Mouse (Mus musculus): Measurements from ENCODE around the gene Rpp21. TPM values are rescaled to one million over a fixed set of nuclear protein-coding genes. Genes with fewer than 3 reads are reported as not detected.

The Rpp21 gene
- polyA plus RNA-seq (2012), result 13.4 and 19.7 TPM in 2 replicates

DNA sequence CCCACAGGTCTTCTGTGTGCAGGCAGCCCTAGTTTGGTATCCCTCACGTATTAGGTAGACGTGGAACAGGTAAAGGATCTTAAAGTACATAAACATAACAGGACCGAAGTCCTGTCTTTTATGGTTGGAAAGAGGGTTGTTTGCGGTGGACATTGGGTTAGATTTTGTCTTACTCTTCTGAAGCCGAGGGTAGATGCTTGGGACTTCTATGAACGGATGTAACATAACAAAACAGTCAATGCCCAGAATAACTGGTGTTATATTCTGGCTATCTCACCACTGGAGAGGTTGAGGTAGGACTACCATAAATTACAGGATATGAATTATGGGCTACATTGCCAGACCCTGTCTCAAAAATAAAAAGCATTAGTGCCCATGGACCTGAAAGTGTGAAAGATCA, at the start of gene Rpp21:
Gene Rpp21, minus strand, starts transcription at position 101 of the 400 bp plus-strand sequence.
- no peaks in the 10 kb centered on the region for H3K9me3 ChIP-seq (ENCODE audit: control insufficient read depth, low read length)
- peaks cover 55% of the 10 kb centered on the region for H3K36me3 ChIP-seq (ENCODE audit: control insufficient read depth)
- H3K27me3 ChIP-seq (ENCODE audit: control insufficient read depth), result peaks cover 5% of the 10 kb centered on the region
- peaks cover 18% of the 10 kb centered on the region for H3K4me1 ChIP-seq (ENCODE audit: control insufficient read depth)
- no peak for TF ChIP-seq TAL1 (IDR thresholded peaks at IDR 0.05; ENCODE audit: low read length)
- no peak for TF ChIP-seq GATA1 (IDR thresholded peaks at IDR 0.05; ENCODE audit: low read length)
- peak within 1 kb of the TSS; percentile 67 for H3K4me3 ChIP-seq (replicated peaks)

DNA sequence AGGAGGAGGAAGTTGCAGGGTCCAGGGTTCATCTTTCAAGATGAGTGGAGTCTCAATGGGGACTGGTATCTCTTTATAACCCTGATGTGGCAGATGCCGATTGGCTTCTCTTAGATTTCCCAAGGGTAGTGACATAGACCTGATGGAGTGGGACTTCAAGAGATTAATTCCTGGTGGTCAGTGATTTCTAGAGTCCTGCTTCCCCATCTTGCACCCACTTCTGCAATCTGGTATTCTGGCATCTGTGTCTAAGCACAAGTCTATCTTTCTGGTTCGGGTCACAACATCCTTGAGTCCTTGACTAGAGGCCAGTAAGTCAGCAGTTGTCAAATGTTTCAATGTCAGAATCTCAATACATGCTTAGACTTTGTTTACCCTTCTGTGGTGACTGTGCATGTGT, 28.5 kb upstream of the Rpp21 start, which contains the start of gene H2-M10.2:
Gene H2-M10.2, minus strand, starts transcription at position 101 of the 400 bp plus-strand sequence.
- TF ChIP-seq TAL1 (IDR thresholded peaks at IDR 0.05; ENCODE audit: low read length), result no peak
- no peak for TF ChIP-seq GATA1 (IDR thresholded peaks at IDR 0.05; ENCODE audit: low read length)
- Histone ChIP-seq H3K4me3 (replicated peaks) (no peak within 1 kb of the TSS), H3K9me3 (ENCODE audit: control insufficient read depth, low read length) (no peaks in the 10 kb centered on the region)

DNA sequence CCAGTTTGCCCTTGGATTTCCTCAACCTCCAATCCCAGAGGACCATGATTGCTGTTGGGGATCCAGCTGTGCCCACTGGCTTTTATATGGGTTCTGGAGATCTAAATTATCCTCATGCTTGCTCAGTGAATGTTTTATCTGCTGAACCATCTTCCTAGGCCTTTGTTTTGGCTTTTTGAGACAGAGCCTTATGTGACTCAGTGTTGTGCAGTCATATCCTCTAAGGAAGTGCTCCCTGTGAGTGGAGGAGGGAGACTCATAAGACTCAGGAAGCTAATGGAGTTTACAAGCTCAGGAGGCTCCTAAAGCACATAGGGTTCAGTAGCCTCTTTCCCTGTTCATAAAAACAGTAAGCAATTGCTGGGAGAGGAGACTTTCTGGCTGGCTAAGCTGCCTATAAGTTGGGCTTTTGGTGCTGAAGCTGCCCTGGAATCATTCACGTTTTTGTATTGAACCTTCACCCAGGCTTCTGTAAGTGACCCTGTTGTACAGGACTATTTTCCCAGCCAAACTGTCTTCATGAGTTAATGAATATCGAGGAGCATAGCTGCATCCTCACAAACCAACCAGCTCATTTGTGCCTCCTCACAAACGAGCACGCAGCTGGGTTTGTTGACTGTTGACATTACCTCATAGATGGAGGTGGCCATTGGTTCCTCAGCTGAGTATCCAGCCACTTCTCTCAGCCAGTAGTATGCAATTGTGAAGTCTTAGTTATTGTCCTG, 23.8 kb upstream of the Rpp21 start:
- H3K4me3 ChIP-seq (replicated peaks), result no peak overlapping the region
- no peaks in the 10 kb centered on the region for H3K4me1 ChIP-seq (ENCODE audit: control insufficient read depth)
- TF ChIP-seq GATA1 (IDR thresholded peaks at IDR 0.05; ENCODE audit: low read length), result no peak
- TF ChIP-seq TAL1 (IDR thresholded peaks at IDR 0.05; ENCODE audit: low read length), result no peak
- H3K36me3 ChIP-seq (ENCODE audit: control insufficient read depth), result peaks cover 29% of the 10 kb centered on the region
- no peaks in the 10 kb centered on the region for H3K27me3 ChIP-seq (ENCODE audit: control insufficient read depth)
- H3K9me3 ChIP-seq (ENCODE audit: control insufficient read depth, low read length), result no peaks in the 10 kb centered on the region

More for the DNA sequence above, 28.5 kb upstream of the Rpp21 start, which contains the start of gene H2-M10.2:
- peaks cover under 1% of the 10 kb centered on the region; the same call in 1 of the 2 replicates for H3K36me3 ChIP-seq (ENCODE audit: control insufficient read depth)
- H3K27me3 ChIP-seq (ENCODE audit: control insufficient read depth), result no peaks in the 10 kb centered on the region
- no peaks in the 10 kb centered on the region for H3K4me1 ChIP-seq (ENCODE audit: control insufficient read depth)

DNA sequence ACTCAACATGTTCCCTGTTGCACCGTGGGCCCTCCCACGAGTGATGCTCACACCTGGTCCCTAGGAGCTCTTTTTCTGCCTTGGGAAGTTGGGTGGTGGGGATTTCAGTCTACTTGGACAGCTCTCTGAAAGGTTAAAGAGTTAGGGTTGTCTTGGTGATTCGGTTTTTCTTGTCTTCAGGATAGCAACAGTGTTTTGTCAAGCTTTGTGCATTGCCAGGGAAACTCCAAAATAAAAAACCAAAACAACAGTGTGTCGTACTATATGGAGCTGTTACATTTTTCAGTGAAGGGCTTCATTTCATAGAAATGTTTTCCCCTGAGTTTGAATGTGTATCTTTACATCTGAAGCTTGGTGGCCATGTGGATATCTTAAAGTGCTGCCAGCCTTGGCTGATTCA, 16.9 kb upstream of the Rpp21 start:
- H3K4me1 ChIP-seq (ENCODE audit: control insufficient read depth), result peaks cover 38% of the 10 kb centered on the region
- no peaks in the 10 kb centered on the region for H3K9me3 ChIP-seq (ENCODE audit: control insufficient read depth, low read length)
- H3K4me3 ChIP-seq (replicated peaks), result no peak overlapping the region
- H3K27me3 ChIP-seq (ENCODE audit: control insufficient read depth), result no peaks in the 10 kb centered on the region
- TF ChIP-seq TAL1 (IDR thresholded peaks at IDR 0.05; ENCODE audit: low read length) (no peak), GATA1 (IDR thresholded peaks at IDR 0.05; ENCODE audit: low read length) (no peak)
- H3K36me3 ChIP-seq (ENCODE audit: control insufficient read depth), result peaks cover 53% of the 10 kb centered on the region

DNA sequence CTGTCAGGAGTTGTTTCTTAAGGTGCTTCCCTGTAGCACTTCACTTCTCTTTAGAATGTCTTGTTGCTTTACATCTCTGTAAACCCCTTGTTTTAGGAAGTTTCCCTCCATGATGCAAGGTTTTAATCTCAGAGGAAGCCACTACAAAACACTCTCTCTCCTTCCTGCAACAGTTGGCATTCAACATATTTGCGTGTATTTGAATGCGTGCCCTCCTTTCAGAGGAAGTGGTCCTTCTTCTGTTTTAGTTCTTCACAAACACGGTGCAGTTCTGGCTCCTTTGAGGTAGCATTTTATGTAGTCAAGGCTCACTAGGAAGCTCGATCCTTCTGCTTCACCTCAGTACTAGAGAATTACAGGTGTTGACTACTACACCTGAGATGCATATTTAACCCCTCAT, 15.9 kb upstream of the Rpp21 start:
- no peak overlapping the region for H3K4me3 ChIP-seq (replicated peaks)
- peaks cover 51% of the 10 kb centered on the region for H3K36me3 ChIP-seq (ENCODE audit: control insufficient read depth)
- TF ChIP-seq TAL1 (IDR thresholded peaks at IDR 0.05; ENCODE audit: low read length) (no peak), GATA1 (IDR thresholded peaks at IDR 0.05; ENCODE audit: low read length) (no peak)
- H3K27me3 ChIP-seq (ENCODE audit: control insufficient read depth), result no peaks in the 10 kb centered on the region
- H3K9me3 ChIP-seq (ENCODE audit: control insufficient read depth, low read length), result no peaks in the 10 kb centered on the region
- peaks cover 40% of the 10 kb centered on the region for H3K4me1 ChIP-seq (ENCODE audit: control insufficient read depth)

DNA sequence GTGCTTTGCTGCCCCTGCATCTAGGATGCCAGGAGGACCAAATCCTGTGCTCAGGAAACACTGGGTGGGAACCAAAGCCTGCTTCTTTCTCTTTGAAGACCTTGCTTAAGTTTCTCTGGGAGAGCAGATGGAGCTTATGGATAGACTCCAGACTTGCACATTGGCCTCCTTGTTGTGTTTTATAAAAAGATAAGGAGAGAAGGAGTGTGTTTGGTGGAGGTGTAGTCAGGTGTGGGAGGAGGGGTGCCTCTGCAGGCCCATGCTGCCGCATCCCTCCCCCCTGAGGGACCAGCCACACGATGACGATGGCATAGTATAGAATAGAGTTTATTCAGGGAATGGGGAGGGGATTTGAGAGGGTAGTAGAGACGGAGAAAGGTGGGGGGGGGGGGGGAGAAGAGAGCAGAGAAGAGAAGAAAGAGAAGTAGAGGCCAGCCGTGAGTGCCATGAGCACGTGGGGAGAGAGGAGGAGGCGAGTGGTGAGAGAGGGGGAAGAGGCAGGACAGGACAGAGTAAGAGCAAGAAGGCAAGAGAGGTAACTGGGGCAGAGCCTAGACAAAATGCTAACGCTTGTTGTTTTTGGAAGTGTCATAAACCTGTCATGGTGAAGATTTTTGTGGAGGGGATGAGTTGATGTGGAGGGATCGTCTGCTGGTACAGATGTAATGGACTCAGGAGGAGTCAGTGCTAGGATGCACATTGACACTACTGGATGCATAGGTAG, 14.9 kb upstream of the Rpp21 start:
- no peak for TF ChIP-seq GATA1 (IDR thresholded peaks at IDR 0.05; ENCODE audit: low read length)
- H3K36me3 ChIP-seq (ENCODE audit: control insufficient read depth), result peaks cover 55% of the 10 kb centered on the region
- H3K4me1 ChIP-seq (ENCODE audit: control insufficient read depth), result peaks cover 41% of the 10 kb centered on the region

DNA sequence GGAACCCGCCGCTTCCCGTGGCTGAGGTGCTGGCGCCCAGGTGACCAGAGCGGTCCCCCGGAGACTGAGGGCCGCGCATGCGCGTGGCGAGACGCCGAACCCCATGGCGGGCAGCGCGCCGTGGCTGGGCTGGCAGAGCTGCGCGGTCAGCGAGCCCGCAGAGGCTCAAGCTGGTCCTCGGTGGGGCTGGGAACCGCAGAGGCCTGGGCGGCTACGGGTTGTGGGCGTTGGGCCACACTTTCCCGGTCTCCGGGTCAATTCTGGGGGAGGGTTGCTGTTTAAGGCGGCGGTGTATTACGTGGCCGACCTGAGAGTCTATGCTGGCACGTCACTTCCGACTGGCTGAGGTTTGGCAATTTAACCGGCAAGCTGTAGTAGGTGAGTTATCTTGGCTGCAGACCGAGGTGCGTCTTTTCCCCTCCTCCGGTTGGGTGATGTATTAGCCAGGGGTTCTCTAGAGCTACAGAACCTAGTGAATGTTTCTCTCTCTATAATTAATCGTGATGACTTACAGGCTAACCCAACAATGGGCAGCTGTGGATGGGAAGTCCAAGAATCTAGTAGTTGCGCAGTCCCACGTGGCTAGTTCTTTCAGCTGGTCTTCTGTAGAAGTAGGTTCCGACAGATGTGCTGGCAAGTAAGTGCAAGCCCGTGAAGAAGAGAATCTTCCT, 13.9 kb upstream of the Rpp21 start, which contains the start of gene Trim39:
Gene Trim39, minus strand, starts transcription at position 662 of the 671 bp plus-strand sequence.
- H3K4me3 ChIP-seq (replicated peaks), result peak within 1 kb of the TSS; percentile 89
- TF ChIP-seq GATA1 (IDR thresholded peaks at IDR 0.05; ENCODE audit: low read length) (no peak), TAL1 (IDR thresholded peaks at IDR 0.05; ENCODE audit: low read length) (no peak)
- no peaks in the 10 kb centered on the region for H3K27me3 ChIP-seq (ENCODE audit: control insufficient read depth)
- H3K9me3 ChIP-seq (ENCODE audit: control insufficient read depth, low read length), result no peaks in the 10 kb centered on the region
- peaks cover 41% of the 10 kb centered on the region for H3K4me1 ChIP-seq (ENCODE audit: control insufficient read depth)
- H3K36me3 ChIP-seq (ENCODE audit: control insufficient read depth), result peaks cover 62% of the 10 kb centered on the region

More for the DNA sequence above, 14.9 kb upstream of the Rpp21 start:
- H3K27me3 ChIP-seq (ENCODE audit: control insufficient read depth), result no peaks in the 10 kb centered on the region
- peak overlapping the region; percentile 89 for H3K4me3 ChIP-seq (replicated peaks)
- no peaks in the 10 kb centered on the region for H3K9me3 ChIP-seq (ENCODE audit: control insufficient read depth, low read length)

DNA sequence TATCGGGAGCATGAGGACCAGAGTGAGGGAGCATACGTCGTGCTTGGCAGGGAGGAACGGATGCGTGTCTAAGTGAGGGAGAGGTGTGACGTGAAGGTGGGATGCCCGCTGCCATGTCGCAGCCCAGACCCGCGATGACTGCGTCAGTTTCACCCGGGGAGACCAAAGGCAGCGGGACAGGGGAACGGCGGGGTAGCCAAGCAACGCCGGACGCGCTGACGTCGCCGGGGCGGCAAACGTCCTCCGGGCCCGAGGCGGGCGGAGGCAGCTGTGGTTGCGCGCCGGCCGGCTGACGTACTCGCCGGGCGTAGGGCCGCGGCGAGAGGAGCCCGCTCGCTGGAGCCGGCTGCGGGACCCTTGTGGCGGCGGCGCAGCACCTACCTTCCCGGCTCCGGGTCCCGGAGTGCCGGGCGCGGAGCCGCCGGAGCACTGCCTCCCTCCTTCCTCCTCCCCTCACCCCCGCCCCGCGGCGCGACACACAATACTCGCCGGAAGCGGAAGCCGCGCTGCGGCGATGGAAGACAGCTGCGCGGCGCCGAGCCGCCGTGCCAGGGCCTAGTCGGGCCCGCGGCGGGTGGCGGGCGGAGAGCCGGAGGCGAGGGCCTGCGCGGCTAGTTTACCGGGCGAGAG, 13.2 kb upstream of the Rpp21 start:
- H3K36me3 ChIP-seq (ENCODE audit: control insufficient read depth), result peaks cover 62% of the 10 kb centered on the region
- no peak for TF ChIP-seq GATA1 (IDR thresholded peaks at IDR 0.05; ENCODE audit: low read length)
- no peak for TF ChIP-seq TAL1 (IDR thresholded peaks at IDR 0.05; ENCODE audit: low read length)
- H3K27me3 ChIP-seq (ENCODE audit: control insufficient read depth), result no peaks in the 10 kb centered on the region
- peak overlapping the region; percentile 89 for H3K4me3 ChIP-seq (replicated peaks)
- no peaks in the 10 kb centered on the region for H3K9me3 ChIP-seq (ENCODE audit: control insufficient read depth, low read length)
- H3K4me1 ChIP-seq (ENCODE audit: control insufficient read depth), result peaks cover 41% of the 10 kb centered on the region
